Mouse (Mus musculus) layer of hippocampus, postnatal 25 days (tissue): ENCODE results near the gene Itm2b. TPM values are rescaled to one million over a fixed set of nuclear protein-coding genes. Genes with fewer than 3 reads are reported as not detected.
A peak's percentile ranks its signal among the peaks of the same experiment; 100 is the strongest.

Source experiments
- DNase-seq, 2 experiments: peaks; one replicate each; pipeline ENCODE4 v3.0.0; 2022; ENCODE audit warnings: mixed read lengths in 2 of 2, low spot score in 1 of 2; ENCODE audit errors: extremely low spot score in 1 of 2
- total RNA-seq, 2 experiments: library from RNA; stranded (reverse); gene quantifications; 2 replicates each; pipeline ENCODE4 v1.2.3; 2021

The Itm2b gene
- total RNA-seq, 2 experiments from 2014 or later, result 1,010 to 1,023 TPM

DNA sequence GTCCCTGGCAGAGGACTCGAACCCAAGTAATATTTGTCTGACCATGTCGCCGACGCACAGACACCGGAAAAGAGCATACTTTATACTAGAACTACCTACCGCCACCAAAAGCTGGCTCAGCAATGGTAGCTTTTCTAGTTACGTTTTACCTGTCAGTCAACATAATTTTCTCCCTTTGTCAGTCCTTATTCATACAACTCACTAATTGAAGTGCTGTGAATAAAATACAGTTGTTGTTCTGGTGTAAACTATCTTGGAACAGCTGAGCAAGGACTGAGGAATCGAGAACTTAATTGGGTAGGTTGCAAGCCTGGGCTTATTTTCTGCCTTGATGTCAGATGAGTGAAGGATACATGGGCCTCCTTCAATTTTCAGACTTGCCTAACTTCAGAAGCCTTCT is 58.6 kb downstream of the Itm2b start:
- no peak for DNase-seq

DNA sequence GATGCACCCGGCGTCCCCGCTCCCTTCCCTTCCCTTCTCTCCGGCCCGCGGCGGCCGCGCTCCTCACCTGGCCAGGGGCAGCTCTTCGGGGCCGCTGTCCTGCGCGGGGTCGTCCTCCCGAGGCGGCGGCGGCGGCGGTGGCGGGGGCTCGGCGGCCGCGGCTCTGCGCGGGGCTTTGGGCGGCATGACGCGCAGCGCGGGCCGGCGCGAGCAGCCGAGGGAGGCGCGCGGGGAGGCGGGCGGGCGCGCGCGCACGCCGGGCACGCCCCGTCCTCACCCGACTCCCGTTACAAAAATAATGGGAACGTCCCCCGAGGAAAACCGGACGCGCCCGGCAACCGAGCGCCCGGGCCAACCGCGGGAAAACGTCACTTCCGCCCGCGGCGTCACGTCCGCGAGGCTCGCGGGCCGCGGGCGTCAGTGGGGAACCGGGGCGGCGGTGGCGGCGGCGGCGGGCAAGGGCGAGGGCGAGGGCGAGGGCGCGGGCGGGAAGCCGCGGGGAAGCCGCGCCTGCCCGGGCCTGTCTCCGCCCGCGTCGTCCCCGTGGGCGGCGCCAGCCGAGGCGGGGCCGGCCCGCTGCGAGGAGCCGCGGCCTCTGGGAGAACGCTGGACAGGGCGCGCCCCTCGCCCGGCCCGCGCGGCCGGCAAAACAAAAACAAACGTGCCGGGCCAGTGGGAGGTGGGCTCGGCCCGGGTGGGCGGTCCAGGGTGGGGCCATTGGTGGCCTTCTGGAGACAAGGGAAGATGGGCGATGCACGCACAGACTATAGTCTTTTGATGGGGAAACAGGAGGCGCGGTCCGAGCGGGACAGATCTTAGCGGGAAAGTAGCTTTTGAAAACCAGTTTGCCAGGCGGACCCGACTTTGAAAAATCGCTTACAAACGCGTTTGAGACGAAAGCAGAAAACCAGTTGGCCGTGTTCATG is 59.4 kb downstream of the Itm2b start, which contains the start of gene Rb1:
TSS of gene Rb1 (minus strand) at position 367 of the 926 bp plus-strand sequence.
- DNase-seq, result peak; percentile 67 to 71

DNA sequence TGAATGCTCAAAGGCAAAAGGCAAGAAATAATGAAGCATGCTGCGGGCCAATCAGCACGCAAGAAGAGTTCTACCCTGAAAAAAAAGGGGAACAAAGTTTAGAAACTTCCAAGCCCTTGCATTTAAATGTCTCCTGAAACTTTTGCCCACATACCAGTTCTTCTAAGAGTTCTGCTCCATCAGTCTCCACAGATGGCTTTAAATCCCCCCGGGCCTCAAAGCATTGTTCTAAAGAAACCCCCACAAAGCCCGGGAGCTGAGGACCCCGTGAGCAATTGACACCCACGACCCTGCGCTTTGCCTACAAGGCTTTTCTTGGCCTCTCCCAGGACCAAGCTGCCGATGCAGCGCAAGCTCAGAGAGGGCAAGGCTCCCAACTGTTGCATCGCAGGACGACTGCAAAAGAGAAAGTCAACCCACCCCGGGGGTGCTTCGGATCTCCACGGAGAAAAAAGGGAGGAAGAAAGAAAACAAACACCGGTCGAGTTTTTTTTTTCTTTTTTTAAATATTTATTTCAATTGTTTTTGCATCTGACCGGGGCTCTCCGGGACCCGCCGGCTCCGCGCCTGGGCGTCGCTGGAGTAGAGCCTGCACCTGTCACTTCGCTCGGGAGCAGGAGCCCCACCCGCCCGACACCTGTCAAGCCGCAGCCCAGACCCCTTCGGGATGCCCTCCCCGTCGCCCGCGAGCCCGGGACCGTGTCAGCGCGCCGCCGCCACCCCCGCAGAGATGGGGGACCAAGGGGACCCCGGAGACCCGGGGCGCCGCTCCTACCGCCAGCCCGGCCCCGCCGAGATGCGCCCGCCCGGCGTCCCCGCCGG is 60.2 kb downstream of the Itm2b start:
- DNase-seq, result peak; percentile 16 to 32

DNA sequence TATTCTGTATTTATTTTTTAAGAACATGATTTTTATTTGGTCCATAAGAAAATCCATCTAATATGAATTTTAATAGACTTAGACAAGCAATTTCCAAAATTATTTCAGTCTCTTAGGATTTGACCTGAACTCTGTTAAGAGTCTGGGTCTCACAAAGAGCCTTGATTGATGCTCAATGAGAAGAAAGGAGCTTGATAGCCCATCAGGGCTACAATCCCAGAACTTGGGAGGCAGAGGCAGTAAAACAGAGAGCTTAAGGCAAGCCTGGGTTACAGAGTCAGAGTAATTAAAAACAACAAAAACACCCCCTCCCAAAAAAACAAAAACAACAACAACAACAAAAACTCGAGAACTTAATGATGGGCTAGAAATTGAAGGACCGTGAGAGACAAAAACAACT is 61.1 kb downstream of the Itm2b start:
- DNase-seq, result no peak

DNA sequence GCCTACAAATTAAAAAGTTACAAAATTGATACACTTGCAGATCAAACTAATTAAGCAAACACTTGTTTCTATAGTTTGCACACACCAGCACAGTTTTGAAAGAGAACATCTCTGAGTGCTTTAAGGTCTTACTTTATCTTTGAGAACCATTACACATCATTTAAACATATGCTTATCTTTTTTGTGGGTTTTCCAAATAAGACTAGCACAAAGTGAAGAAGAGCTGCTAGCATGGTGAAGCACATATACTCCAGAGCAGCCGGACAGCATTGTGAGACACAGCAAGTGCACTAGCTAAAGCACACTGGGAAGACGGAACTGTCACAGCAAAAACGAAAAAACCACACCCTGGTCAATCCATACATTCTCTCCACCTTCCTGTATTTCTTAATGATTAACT is 62.9 kb downstream of the Itm2b start:
- no peak for DNase-seq

DNA sequence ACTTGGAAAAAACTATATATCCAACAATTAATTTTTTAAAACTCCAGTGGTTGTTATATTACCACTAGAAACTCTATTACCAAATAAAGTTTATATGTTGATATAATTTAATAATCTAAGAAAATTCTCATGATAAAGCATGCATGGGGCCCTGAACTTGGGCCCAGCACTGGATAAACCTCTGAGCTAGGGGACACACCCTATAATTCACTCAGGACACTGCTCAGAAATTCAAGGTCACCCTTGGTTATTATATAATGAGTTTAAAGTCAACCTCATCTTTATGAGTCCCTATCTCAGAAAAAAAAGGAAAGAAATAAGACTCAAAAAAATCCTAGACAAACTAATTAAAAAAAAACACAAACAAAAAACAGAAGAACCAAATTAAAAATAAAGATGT is 68.2 kb downstream of the Itm2b start:
- no peak for DNase-seq

DNA sequence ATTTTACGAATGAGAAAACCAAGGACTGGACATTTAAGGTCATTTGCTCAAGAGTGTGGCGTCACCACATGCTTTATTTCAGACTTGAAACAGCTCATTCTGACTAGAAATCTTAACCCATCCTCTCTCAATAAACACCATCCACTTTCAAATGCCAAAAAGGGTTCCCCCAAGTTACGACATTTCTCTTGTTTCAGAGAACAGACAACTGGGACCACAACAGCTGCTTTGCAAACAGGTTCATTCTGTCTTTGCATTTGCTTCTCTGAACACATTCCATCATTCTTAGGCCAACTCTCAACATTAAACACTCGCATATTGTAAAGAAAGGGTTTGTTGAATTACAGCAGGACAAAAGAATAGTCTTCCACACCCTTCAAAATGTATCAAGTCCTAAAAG is 71.2 kb downstream of the Itm2b start:
- DNase-seq, result no peak

DNA sequence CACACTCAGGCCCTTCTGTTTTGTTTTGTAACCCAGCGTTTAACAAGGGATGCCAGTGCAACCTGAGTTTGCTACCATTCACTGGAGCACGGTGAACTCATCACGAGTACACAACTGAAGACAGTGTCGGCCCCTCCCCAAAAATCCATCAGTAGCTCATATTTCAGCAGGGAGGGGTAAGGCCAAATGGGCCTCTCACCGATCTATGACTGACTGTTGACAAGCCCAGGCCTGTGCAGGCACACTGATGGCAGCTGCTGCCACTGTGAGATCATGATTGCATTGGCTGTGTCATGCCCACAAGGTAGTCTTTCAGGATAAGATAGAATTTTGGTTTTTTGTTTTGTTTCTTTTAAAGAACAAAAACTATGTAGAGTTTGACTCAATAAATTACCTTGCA is 71.7 kb downstream of the Itm2b start:
- no peak for DNase-seq

DNA sequence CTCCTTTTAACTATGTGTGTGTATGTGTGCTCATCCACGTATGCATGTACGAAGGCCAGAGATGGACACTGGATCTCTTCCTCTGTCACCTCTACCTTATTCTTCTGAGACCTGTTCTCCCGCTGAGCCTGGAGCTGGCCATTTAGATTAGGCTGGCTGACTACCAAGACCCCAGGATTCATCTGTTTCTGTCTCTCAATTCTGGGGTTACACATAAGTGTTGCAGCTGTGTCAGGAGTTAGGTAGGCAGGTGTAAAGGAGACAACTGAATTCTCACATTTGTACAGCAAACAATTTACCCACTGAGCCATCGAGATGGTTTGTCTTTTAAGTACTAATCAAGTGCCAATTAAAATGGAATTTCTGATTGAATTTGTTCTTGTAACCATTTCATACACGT is 72.2 kb downstream of the Itm2b start:
- DNase-seq, result no peak

Other genes starting within 250 kb of the Itm2b start
- gene Lpar6, start 147.4 kb downstream of the Itm2b start, total RNA-seq, result 1 to 10 TPM; 1.8 TPM
- gene Rb1, start 59.5 kb downstream of the Itm2b start, total RNA-seq, result 10 to 100 TPM; 32.7 to 43.8 TPM
- gene Med4, start 124.7 kb upstream of the Itm2b start, total RNA-seq, result 10 to 100 TPM; 29.0 to 31.8 TPM
- 100 to 1,000 TPM; 153 to 160 TPM for gene Sucla2, start 140.0 kb upstream of the Itm2b start, total RNA-seq
- 1 to 10 TPM; 5.7 to 5.8 TPM for gene Nudt15, start 163.0 kb upstream of the Itm2b start, total RNA-seq